Mouse (Mus musculus): ENCODE measurements around the gene Bloc1s6.

Bloc1s6 gene

DNA sequence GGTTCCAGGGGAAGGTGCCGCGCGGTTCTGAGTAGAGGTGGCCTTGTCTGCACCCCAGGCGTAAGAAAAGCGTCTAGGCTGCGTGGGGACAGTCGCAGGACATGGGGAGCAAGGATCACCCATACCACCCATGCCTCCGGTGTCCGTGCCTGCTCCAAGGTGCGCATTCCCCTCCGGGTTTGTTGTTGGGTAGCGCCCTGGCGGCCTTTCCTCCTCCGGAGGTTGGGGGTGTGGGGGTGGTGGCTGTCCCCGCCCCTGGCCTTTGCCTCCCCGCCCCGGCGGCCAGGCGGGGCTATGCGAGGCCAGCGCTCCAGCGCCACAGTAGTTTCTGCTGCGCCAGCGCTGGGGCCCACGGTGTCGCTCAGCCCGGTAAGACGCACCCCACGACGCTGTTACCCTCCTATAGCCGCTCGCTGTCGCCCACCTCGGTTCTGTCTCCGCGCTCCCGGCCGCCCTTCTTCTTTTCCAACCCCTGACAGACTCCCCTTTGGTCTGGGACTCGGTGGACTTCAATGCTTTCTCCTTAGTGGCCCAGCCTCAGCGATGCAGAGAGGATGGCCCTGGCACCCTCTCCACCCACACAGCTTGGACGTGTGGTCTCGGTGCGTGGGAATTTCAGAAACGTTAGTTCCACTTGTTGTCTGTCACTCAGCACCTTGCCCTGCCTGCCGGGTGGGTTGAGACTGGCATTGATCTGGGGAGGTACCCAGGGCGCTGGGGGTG, 26.9 kb downstream of the Bloc1s6 start, which contains the start of gene Sqor:
Sqor (plus strand) TSS at position 167 of the 723 bp plus-strand sequence.
- DNase-seq (ENCODE audit: low spot score), result peak; percentile 34

- no peak for DNase-seq (ENCODE audit: low spot score)
Measured at GRCm38 (mm10) chr2:122765794-122766145, 27.5 kb downstream of the Bloc1s6 start.

DNA sequence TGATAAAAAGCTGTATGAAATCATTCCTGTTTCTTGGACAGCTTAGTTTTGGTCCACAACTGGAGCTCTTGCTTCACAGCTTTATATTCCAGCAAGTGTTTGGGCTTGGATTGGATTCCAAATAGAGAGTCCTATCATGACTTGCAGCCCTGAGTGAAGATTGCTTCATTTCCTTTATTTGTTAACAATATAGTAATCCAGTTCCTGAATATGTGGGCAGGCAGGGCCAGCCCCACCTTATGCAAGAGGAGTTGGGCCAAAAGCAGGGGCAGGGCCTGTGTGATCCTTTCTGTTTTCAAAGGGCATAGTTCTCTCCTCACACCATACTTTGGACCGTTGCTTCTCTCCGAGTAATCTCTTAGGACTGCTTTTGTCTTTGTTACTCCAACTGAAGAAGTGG, 32.7 kb downstream of the Bloc1s6 start:
- no peak for DNase-seq (ENCODE audit: low spot score)

GRCm38 (mm10) chr2:122772899-122773298, 34.6 kb downstream of the Bloc1s6 start:
- DNase-seq (ENCODE audit: low spot score), result no peak

- no peak for DNase-seq (ENCODE audit: low spot score)
Measured at GRCm38 (mm10) chr2:122775491-122775890, 37.2 kb downstream of the Bloc1s6 start.

- no peak for DNase-seq (ENCODE audit: low spot score)
Measured at GRCm38 (mm10) chr2:122776823-122777222, 38.5 kb downstream of the Bloc1s6 start.

- no peak for DNase-seq (ENCODE audit: low spot score)
Measured at GRCm38 (mm10) chr2:122779967-122780366, 41.7 kb downstream of the Bloc1s6 start.

- DNase-seq (ENCODE audit: low spot score), result no peak
Measured at GRCm38 (mm10) chr2:122780447-122780846, 42.1 kb downstream of the Bloc1s6 start.

GRCm38 (mm10) chr2:122781590-122782356, 43.5 kb downstream of the Bloc1s6 start:
- DNase-seq (ENCODE audit: low spot score), result no peak

DNA sequence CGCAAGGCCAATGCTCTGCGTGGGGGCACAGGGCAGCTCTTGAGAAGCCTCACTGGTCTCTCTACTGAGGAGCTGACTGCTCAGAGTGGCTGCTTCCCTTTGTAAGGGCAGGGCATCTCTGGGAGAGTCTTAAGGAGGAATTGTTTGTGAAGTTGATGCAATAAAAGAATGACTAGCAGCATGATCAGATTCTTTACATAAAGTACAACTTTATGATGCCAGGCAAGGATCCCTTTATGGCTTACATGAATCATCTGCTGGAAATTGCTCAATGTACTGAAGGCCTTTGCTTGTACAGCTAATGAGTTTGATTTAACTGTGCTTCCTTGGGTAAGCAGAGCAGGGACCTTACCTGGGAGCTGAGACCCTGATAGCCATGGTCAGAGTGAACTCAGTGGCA, 45.4 kb downstream of the Bloc1s6 start:
- no peak for DNase-seq (ENCODE audit: low spot score)

DNA sequence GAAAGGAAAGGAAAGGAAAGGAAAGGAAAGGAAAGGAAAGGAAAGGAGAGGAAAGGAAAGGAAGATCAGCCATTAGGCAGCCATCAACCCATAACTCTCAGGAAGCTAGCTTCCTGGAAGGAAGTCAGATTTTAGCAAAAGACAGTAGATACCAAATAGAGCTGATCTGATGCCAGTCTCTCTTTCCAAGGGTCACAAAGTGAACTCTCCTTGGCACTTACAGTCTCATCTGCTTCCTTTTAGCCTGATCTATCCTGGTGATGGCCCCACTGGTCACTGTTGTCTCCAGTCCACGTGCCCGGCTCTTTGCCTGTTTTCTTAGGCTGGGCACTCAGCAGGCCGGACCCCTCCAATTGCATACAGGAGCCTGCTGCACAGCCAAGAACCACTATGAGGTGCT, 46.4 kb downstream of the Bloc1s6 start:
- no peak for DNase-seq (ENCODE audit: low spot score)

GRCm38 (mm10) chr2:122786167-122786566, 47.9 kb downstream of the Bloc1s6 start:
- DNase-seq (ENCODE audit: low spot score), result no peak

- no peak for DNase-seq (ENCODE audit: low spot score)
Measured at GRCm38 (mm10) chr2:122789311-122789710, 51.0 kb downstream of the Bloc1s6 start.

- DNase-seq (ENCODE audit: low spot score), result no peak
Measured at GRCm38 (mm10) chr2:122789730-122790129, 51.4 kb downstream of the Bloc1s6 start.
